Mouse (Mus musculus) T-helper 17 cell (primary cell): ENCODE data around the gene Gm13420.
"Not testable (repeated sequence)": the region's sequence is repeated elsewhere in the genome, so short reads cannot be mapped to it uniquely, and the experiment has no call there.

ENCODE experiments used
- in situ Hi-C, 2 experiments: fragments of 300-600 bp; cut with MboI, MseI; formaldehyde crosslinking; loops; 1 replicate in 1 of 2; 2 replicates in 1 of 2; pipeline ENCODE4 v1.15.1; 2025; ENCODE audit warnings: high pct_unique_total_duplicates in 2 of 2

Gm13420 gene

DNA sequence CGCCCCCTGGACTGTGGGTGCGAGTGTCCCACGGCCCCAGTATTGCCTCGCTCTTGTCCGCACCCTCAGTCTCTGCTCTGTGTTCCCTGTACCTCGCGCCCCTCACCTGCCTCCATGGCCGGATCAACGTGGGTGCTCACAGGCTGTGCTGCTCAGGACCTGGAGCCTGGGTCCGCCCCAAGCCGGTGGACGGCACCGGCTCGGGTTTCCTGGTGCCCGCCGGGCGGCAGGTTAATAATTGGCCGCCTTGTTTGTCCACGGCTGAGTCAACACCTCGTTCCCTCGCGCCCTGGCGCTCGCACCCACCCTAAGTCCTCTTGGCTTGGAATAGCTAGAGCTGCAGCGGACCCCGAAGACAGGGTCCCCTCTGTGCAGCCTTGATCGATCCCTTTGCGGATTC, at the start of gene Gm13420:
Gene Gm13420, minus strand, starts transcription at position 189 of the 400 bp plus-strand sequence.
- in situ Hi-C loops = no loop called here

DNA sequence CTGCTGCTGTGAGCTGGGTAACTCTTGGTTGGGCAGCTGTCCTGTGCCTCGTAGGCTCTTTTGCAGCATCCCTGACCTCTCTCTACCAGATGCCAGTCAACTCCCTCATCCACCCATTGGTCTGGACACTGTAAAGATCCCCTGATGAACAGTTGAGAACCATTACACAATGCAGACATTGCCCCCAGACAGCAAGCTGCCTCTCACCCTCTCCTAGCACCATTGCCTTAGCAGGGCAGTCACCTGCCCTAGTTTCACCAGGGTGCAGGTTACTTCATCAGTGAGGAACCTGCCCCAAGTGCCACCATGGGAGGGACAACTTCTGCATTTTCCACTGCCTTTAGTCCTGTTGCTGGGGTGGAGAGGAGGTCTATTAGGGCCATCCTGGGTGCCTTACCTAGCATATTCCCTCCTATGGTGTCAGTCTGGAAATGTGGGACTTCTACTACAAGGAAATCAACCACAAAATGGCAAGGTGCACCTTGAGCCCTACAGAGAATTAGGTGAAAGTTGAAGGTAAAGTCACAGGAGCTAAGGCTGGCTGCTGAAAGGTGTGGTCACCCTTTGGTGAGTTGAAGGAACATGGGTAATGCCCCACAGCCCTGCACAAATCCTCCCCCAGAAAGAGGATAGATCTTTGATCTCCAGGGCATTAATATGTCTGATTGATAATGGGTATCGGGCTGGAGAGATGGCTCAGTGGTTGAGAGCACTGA, 41.4 kb upstream of the Gm13420 start:
- in situ Hi-C loops = no loop called here

DNA sequence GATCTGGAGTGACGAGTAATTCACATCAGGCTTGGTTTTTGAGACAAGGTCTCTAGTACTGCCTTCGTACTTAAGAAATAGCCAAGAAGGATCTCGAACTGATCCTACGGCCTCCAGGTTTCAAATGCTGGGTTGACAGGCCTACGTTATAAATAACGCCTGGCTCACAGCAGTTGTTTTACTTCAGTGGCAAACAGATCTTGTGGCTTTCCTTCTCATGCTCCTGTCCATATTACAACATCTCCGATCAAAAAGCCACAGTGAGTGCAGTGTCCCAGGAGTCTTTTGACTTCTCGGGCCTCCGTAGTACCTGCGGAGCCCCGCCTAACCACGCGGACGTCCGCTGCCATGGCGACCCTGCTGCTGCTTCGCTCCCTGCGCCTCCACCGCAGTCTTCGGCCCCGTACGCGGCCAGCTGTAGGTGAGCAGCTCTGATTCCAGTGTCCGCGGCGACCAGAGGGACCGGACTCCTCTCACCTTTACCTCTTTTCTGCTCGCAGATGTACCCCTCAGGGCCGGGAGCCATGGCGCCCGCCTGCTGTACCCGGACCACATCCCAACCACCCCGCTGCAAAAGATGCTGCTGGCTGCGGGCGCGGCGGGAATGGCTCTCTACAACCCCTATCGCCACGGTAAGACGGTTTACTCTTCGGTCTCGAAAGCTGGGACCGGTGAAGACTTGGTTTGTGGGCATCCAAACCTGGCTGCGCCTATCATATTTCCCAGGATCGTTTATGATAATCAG, 36.6 kb upstream of the Gm13420 start, which contains the start of gene Trub2:
Gene Trub2, minus strand, starts transcription at position 566 of the 745 bp plus-strand sequence.
- in situ Hi-C loops = no loop called here

DNA sequence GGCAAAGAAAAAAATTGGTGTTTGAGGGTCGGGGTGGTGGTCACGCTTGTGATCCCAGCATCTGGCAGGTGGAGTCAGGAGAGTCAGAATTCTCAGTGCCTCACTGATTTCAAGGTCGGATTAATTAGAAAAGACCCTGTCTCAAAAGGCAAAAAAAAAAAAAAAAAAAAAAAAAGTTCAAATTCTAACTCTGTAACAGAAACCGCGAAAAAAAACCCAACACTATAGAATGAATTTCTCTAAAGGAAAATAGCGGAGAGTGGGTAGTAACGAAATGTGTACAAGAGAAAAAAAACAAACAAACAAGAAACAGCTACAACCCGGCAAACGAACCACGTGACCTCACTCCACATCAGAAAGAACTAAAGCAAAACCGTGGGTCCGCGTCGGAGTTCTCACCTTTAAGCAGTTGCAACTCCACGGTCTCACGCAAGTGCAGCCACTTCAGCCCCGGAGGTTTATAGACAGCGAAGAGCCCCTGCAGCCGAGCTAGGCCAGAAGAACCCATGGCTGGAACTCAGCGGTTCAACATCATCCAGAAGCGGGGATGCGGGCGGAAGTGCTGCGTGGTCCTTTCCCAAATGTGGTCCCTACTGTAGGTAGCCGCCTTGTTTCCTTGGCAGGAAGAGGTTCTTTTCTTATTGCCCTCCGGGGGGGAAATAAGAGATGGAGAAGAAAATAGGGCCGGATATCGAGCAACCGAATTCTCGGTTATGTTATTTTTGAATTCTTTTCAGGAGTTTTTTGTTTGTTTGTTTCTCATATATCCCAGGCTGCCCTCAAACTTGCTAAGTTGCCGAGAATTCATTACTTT, 35.8 kb upstream of the Gm13420 start, which contains the start of gene Coq4:
Gene Coq4, plus strand, starts transcription at position 390 of the 814 bp plus-strand sequence.
- in situ Hi-C loops = no loop called here

DNA sequence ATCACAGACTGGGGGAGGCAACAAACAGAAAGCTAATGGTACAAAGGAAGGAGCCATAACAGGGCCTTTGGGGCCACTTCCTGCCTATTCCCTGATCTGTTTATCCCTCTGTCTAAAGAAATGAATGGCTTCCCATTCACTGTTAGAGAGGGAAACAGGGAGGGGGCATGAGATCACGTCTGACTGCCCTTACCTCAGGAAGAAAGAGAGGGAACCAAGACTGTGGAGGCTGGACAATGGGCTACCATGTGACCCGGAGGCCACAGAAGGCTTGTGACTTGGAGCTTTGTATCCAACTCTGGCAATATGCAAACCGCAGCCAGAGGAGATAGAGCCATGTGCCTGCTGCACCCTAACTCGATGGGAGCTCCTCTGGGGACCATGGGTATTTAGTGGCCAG, 32.8 kb upstream of the Gm13420 start:
- in situ Hi-C loops = no loop called here

DNA sequence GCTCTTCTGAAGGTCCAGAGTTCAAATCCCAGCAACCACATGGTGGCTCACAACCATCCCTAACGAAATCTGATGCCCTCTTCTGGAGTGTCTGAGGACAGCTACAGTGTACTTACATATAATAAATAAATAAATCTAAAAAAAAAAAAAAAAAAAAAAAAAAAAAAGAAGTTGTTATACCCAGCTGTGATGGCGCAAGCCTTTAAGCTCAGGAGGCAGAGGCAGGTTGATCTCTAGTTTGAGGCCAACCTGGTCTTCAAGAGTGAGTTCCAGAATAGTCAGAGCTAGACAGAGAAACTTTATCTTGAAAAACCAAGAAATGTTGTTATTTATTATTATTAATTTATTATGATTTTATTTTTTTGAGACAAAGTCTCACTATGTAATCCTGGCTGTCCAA, 29.8 kb upstream of the Gm13420 start:
- in situ Hi-C loops = not testable (repeated sequence)

DNA sequence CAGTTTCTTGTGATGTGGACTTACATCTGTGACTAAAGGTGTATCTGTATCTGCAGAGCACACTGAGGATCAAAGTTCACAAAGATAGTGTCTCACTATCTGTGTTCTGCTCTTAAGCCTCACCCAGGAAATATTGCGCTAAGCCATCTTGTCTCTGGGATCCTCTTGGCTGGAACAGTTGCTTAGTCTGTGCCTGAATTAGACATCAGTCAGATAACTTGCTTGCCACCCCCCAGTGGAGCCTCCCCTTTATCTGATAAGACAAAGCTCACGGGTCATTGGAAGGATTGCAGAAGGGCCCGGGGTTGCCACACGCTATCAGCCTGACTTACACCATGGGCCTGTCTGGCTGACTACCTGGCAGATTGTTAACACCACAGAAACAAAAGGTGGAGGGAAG, 21.8 kb upstream of the Gm13420 start:
- in situ Hi-C loops = loop anchor here in 1 of 2 experiments (5.0 kb wide), 1 partner anchor 79 kb away; no protein-coding TSS in a partner anchor

DNA sequence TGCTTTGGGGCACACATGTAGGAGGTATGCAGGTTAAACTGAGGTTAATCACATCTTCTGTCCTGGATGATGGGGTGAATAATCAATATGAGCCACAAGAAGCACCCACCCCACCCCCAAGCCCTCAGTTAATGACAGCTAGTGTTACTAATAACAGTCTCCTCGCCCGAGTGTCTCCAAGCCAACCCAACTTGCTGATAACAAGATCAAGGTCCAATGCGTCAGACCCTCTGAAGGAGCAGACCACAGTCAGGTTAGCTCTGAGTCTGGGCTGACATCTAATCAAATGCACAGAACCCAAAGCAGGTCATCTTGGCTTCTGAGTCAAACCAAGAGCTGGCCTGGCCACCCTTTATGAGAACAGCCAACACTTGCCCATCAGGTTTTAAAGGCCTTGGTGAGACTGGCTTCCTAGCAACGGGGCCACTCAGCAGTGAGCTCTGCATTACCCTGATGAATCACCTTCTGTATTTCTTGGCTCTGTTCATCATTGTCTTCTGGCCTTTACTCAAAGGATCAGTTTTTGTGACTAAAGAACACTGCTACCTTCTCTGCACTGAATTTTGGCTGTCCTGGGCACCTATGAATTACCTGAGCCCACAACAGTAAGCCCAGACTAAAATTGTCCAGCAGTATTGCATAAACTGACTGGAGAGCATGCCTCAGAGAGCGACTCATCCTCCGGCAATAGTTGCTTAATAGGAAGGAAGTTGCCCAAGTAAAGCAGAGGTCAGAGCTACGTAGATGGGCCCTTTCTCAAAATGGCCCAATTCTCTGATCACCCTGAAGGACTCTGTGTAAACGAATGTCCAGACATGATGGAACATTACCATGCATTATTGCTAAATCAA, 20.4 kb upstream of the Gm13420 start:
- in situ Hi-C loops = loop anchor here in 1 of 2 experiments (5.0 kb wide), 1 partner anchor 80 kb away; no protein-coding TSS in a partner anchor

DNA sequence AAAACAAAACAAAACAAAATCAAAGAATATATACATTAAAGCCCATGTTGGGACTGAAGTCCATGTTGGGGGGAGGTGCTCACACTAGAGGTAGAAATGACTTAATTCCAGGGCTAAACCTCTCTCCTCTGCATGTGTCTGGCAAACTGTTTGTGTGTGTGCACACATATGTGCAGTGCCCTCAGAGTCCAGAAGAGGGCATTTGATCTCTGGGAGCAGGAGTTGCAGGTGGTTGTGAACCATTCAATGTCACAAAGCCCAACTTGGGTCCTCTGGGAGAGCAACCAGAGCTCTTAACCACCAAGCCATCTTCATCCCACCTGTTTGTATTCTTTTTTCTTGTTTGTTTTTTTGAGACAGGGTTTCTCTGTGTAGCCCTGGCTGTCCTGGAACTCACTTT, 18.7 kb upstream of the Gm13420 start:
- in situ Hi-C loops = loop anchor here in 1 of 2 experiments (5.0 kb wide), 1 partner anchor 82 kb away; no protein-coding TSS in a partner anchor

DNA sequence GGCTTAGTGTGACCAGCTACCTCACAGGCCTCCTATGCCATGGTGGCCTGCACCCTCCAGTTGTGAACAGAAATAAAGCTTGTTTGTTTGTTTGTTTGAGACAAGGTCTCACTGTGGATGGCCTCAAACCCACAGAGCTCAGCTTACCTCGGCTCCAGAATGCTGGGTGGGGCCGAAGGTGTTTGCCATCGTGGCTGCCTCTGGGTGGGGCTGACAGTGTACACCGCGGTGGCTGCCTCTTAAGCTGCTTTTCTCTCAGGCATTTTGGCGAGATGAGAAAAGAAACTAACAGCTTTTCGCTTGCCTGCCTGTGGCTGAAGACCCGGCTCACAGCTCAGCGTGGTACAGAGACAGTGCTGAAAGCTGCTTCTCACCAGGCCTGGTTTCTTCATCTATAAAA, 17.4 kb upstream of the Gm13420 start:
- in situ Hi-C loops = loop anchor here in 1 of 2 experiments (10.0 kb wide), 1 partner anchor 86 kb away; no protein-coding TSS in a partner anchor

DNA sequence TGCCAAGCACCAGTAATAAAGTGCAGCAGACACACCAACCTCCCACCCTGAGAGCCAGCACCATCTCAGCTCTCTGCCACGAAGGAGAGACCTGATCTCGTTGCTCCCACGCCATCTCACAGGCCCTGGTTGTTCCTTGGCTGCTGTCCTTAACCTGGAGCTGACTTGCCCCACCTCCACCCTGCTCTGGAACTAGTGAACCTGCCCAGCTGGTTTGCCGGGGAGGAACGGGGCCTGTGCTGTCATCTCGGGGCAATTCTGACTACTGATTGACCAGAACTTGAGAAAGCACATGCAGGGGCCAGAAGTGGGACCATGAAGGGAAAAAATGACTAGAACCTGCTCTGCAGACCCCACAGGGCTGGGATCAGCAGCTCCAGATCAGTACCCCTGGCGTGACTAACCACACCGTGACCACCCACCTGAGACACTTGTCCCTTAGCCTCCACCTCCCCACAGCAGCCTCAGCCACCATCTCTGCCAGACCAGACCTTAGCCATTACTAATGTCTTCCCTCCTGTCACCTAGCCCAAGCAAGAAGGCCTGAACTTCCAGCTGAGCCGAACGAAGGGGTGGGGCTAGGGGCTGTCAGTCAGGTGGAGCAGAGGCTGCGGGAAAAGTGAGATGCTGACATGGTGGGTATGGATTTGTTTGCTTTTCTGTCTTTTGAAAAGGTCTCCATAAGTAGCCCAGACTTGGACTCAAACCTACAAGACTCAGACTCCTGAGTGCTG, 16.7 kb upstream of the Gm13420 start:
- in situ Hi-C loops = loop anchor here in 1 of 2 experiments (10.0 kb wide), 1 partner anchor 87 kb away; no protein-coding TSS in a partner anchor

DNA sequence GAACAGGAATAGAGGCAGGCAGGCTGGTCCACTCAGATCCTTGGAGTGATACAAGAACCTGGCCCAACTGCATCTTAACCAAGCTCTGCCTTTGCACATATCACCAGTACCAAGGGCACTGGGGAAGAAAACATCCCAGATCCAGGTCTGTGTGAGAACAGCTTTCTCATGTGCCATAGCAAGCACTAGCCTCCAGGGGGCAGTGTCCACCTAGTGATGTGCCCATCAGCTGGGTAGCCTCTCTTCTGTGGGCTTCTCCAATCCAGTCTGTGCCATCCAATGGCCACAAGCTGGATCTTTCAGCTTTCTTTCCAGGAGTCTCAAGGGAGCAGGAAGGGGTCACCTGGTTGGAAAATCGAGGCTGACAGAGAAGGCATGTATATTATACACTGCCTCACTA, 13.3 kb upstream of the Gm13420 start:
- in situ Hi-C loops = loop anchor here in 1 of 2 experiments (10.0 kb wide), 1 partner anchor 90 kb away; no protein-coding TSS in a partner anchor

DNA sequence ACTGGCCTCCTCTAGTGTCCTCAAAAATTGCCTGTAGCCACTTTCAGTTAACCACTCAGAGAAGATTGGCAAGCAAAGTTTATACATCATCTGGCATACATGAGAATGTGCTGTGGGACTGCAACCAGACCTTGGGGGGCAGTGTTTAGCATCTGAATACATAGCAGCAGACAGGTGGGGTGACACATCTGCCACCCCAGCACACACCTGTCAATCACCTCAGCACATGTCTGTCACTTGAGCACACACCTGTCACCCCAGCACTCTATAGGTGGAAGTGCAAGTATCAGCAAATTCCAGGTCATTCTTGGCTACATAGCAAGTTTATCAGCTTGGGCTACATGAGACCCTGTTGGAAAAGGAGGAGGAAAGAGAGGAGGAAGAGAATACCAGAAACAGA, 4.2 kb upstream of the Gm13420 start:
- in situ Hi-C loops = no loop called here

DNA sequence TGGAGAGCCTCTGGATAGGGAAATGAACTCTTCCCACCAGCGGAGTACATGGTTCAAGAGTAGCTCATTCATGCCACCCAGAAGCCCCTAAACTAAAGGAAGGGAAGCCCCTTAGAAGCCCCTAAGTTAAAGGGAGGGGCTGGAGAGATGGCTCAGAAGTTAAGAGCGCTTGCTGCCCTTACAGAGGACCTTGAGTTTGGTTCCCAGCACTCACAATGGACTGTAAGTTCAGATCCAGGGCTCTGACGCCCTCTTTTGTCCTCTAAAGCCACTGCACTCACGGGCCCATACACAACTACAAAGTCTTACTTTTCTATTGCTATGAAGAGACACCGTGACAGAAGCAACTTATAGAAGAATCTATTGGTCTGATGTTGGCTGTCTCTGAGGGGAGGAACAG, 912 bp upstream of the Gm13420 start:
- in situ Hi-C loops = no loop called here

DNA sequence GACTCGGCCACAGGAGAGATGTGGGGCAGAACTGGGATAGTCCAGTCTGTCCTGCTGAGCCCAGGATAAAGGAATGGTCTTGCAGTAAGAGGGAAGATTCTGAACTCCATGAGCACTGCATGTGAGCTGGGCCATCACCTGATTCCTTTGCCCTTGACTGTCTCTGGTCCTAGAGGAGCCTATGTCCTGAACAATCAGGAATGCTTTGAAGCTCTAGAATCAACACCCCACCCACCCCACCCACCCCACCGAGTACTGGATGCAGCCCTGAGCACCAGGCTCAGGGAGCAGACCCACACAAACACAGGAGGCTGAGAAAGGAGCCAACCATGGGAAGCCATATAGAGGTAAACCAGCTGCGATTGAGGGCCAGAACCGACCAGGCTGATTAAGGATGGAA, 3.0 kb downstream of the Gm13420 start:
- in situ Hi-C loops = no loop called here

DNA sequence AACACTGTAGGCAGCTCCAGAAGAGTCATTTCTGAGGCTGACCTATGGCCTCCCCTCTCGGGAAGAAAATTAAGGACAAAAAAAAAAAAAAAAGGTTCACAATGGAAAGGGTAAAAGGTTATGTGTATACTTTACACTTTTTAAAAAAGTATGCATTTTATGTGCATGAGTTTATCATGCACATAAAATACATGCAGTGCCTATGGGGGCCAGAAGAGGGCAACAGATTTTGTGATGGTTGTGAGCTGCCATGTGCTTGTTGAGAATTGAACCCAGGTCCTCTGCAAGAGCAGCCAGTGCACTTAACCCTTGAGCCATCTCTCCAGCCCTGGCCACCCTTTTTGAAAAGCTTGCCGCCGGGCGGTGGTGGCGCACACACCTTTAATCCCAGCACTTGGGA, 3.6 kb downstream of the Gm13420 start:
- in situ Hi-C loops = no loop called here

DNA sequence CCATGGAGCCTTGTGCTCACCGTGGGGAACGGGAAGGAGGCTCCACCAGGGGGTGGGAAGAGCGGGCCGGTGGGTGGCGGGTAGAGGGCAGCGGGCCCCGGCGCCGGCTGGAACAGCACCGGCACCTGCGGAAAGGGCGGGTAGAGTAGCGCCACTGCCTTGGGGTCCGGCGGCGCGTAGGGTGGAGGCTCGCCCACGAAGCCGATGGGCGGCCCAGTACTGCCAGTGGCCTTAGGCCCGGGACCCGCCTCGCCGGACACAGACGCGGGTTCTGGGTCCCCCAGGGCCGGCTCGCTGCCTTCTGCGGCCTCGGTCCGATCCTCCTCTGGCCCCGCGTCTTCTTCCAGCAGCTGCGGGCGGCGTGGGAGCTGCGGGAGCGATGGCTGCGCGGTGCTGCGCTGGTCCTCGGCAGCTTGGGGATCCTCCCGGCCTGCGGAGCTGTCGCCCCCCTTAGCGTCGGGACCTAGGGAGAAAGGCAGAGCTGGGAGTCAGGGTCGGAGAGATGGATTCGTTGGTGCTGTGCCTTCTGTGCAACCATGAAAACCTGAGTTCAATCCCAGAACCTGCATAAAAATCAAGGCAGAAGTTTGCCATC, 4.2 kb downstream of the Gm13420 start:
- in situ Hi-C loops = no loop called here

DNA sequence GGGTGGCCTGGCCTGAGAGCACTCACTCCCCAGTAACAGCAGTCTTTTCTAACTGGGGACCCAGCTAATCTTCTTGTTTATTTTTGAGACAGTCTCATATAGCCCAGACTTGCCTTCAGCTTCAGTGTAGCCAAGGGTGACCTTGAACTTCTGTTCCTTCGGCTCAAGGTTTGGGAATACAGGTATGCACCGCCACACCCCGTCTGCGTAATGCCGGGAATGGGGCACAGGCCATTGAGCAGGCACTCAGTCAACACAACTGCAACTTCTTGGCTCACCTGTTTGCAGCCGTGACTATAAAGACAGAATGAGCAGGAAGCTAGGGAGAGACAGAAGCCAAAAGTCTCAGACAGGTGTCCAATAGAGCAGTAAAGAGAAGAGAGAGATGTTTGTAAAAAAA, 7.2 kb downstream of the Gm13420 start:
- in situ Hi-C loops = no loop called here

DNA sequence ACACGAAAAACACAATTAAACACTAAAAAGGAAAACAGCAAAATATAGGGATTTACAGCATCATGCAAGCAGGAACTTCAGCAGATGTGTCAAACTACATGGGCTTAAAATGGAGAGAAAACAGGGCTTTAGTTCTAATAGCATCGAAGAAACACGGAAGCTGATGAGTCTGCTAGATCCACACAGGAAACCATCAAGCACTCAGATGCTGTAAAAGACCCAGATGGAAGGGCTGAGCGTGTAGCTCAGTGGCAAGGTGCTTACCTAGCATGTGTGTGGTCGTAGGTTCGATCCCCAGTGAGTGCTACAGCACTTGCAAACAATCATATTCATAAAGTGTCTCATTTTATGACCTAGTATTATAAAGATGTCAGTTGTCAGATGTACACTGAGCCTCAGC, 10.3 kb downstream of the Gm13420 start:
- in situ Hi-C loops = no loop called here
